Mouse (Mus musculus): ENCODE measurements around the gene Phldb3. TPM values are rescaled to one million over a fixed set of nuclear protein-coding genes. Genes with fewer than 3 reads are reported as not detected.

Gene Phldb3
- total and polyA plus RNA-seq, 3 experiments: 0.89 to 3.6 (median 3.5) TPM

GRCm38 (mm10) chr7:24563191-24563836, 47.2 kb upstream of the Phldb3 start:
- H3K36me3 ChIP-seq (replicated peaks in 1 of 2; ENCODE audit: control insufficient read depth in 1 of 2, insufficient read depth in 1 of 2, low read length in 1 of 2): peaks cover 43 to 67% of the 10 kb centered on the region in 2 experiments
- TF ChIP-seq UBTF (IDR thresholded peaks at IDR 0.05; ENCODE audit: low read depth, low read length) (no peak), EP300 (IDR thresholded peaks at IDR 0.05; ENCODE audit: low read length) (peak; percentile 33; the same call in 1 of the 2 replicates), MEF2A (IDR thresholded peaks at IDR 0.05; ENCODE audit: borderline replicate concordance, low read depth, low read length) (no peak), BHLHE40 (IDR thresholded peaks at IDR 0.05; ENCODE audit: low read depth, low read length) (0 out of 2 replicates have a peak, but pooled peaks have one; percentile 18), IRF4 (IDR thresholded peaks at IDR 0.05; ENCODE audit: low read depth, low read length) (0 out of 2 replicates have a peak, but pooled peaks have one; percentile 28), PAX5 (IDR thresholded peaks at IDR 0.05; ENCODE audit: low read length) (no peak), TCF12 (IDR thresholded peaks at IDR 0.05; ENCODE audit: low read depth, low read length) (0 out of 2 replicates have a peak, but pooled peaks have one; percentile 59)

GRCm38 (mm10) chr7:24563837-24564206, 46.7 kb upstream of the Phldb3 start:
- H3K36me3 ChIP-seq (replicated peaks in 1 of 2; ENCODE audit: control insufficient read depth in 1 of 2, insufficient read depth in 1 of 2, low read length in 1 of 2): peaks cover 44 to 67% of the 10 kb centered on the region in 2 experiments

More at GRCm38 (mm10) chr7:24563191-24563836, 47.2 kb upstream of the Phldb3 start:
- Histone ChIP-seq H3K9me3 (replicated peaks; ENCODE audit: low read length) (no peaks in the 10 kb centered on the region), H3K9ac (ENCODE audit: insufficient read depth, low read depth) (peak overlapping the region; percentile 7), H3K4me2 (ENCODE audit: insufficient read depth, low read depth, poor library complexity, severe bottlenecking) (peak overlapping the region; percentile 7), H3K4me3 (replicated peaks in 1 of 3; ENCODE audit: low read depth in 2 of 3, low read length in 2 of 3, poor library complexity in 1 of 3) (peak overlapping the region; percentile 6 to 47 (median 24)), H3K27ac (ENCODE audit: insufficient read depth, low read depth) (peak overlapping the region; percentile 100), H3K79me2 (replicated peaks; ENCODE audit: control insufficient read depth, extremely low read depth, insufficient read depth, poor library complexity, severe bottlenecking) (peaks cover 15% of the 10 kb centered on the region; the same call in 1 of the 2 replicates), H3K27me3 (replicated peaks) (no peaks in the 10 kb centered on the region), H3K4me1 (ENCODE audit: control insufficient read depth in 1 of 2, insufficient read depth in 2 of 2) (peaks cover 55 to 93% of the 10 kb centered on the region in 2 experiments)
- peak; percentile 63 for DNase-seq (ENCODE audit: extremely low read depth)
- dilution Hi-C loops (cut with MboI; ENCODE audit: extremely low pct_ligation_motif_present, extremely low pct_unique_long_range_greater_than_20kb, low sequenced_read_pairs) (no loop called here), in situ Hi-C loops (cut with MboI; ENCODE audit: low pct_ligation_motif_present, low pct_unique_long_range_greater_than_20kb, low sequenced_read_pairs) (no loop called here)

More at GRCm38 (mm10) chr7:24563837-24564206, 46.7 kb upstream of the Phldb3 start:
- H3K27me3 ChIP-seq (replicated peaks): no peaks in the 10 kb centered on the region
- peak overlapping the region; percentile 67 for H3K4me2 ChIP-seq (ENCODE audit: insufficient read depth, low read depth, poor library complexity, severe bottlenecking)
- in situ Hi-C loops (cut with MboI; ENCODE audit: low pct_ligation_motif_present, low pct_unique_long_range_greater_than_20kb, low sequenced_read_pairs) (no loop called here), dilution Hi-C loops (cut with MboI; ENCODE audit: extremely low pct_ligation_motif_present, extremely low pct_unique_long_range_greater_than_20kb, low sequenced_read_pairs) (no loop called here)
- peaks cover 15% of the 10 kb centered on the region; the same call in 1 of the 2 replicates for H3K79me2 ChIP-seq (replicated peaks; ENCODE audit: control insufficient read depth, extremely low read depth, insufficient read depth, poor library complexity, severe bottlenecking)
- DNase-seq (ENCODE audit: extremely low read depth): peak; percentile 84
- H3K9me3 ChIP-seq (replicated peaks; ENCODE audit: low read length): no peaks in the 10 kb centered on the region
- H3K4me3 ChIP-seq (replicated peaks in 1 of 3; ENCODE audit: low read depth in 2 of 3, low read length in 2 of 3, poor library complexity in 1 of 3): peak overlapping the region; percentile 6 to 47 (median 24)
- H3K27ac ChIP-seq (ENCODE audit: insufficient read depth, low read depth): peak overlapping the region; percentile 100
- peaks cover 53 to 93% of the 10 kb centered on the region in 2 experiments for H3K4me1 ChIP-seq (ENCODE audit: control insufficient read depth in 1 of 2, insufficient read depth in 2 of 2)
- TF ChIP-seq HCFC1 (IDR thresholded peaks at IDR 0.05; ENCODE audit: low read depth, low read length) (peak; percentile 18; the same call in 1 of the 2 replicates), ETS1 (conservative IDR thresholded peaks at IDR 0.05; ENCODE audit: low read depth, low read length) (peak; percentile 50; the same call in 1 of the 2 replicates), IRF4 (IDR thresholded peaks at IDR 0.05; ENCODE audit: low read depth, low read length) (no peak), CHD1 (IDR thresholded peaks at IDR 0.05; ENCODE audit: low read depth, low read length) (no peak), MAZ (IDR thresholded peaks at IDR 0.05; ENCODE audit: low read depth, low read length) (no peak), EP300 (IDR thresholded peaks at IDR 0.05; ENCODE audit: low read length) (0 out of 2 replicates have a peak, but pooled peaks have one; percentile 8), RAD21 (IDR thresholded peaks at IDR 0.05; ENCODE audit: low read depth, low read length) (no peak), ELF1 (IDR thresholded peaks at IDR 0.05; ENCODE audit: low read depth, low read length) (no peak), USF2 (conservative IDR thresholded peaks at IDR 0.05; ENCODE audit: low read depth, low read length) (no peak), KAT2A (IDR thresholded peaks at IDR 0.05; ENCODE audit: insufficient replicate concordance, low read length) (no peak), ZC3H11A (IDR thresholded peaks at IDR 0.05; ENCODE audit: low read depth, low read length) (no peak), SMC3 (IDR thresholded peaks at IDR 0.05; ENCODE audit: low read depth, low read length) (no peak), POLR2A (IDR thresholded peaks at IDR 0.05; ENCODE audit: low read depth, low read length) (peak; percentile 43), SIN3A (IDR thresholded peaks at IDR 0.05; ENCODE audit: low read length) (peak; percentile 17; the same call in 1 of the 2 replicates), ZKSCAN1 (IDR thresholded peaks at IDR 0.05; ENCODE audit: borderline replicate concordance, low read depth, low read length) (no peak), POLR2AphosphoS2 (IDR thresholded peaks at IDR 0.05; ENCODE audit: low read depth, low read length) (no peak; the same call in 1 of the 2 replicates), TBP (conservative IDR thresholded peaks at IDR 0.05; ENCODE audit: low read depth, low read length) (0 out of 2 replicates have a peak, but pooled peaks have one; percentile 16)
- peak overlapping the region; percentile 21 for H3K9ac ChIP-seq (ENCODE audit: insufficient read depth, low read depth)
